Mouse (Mus musculus) embryonic facial prominence, embryonic 14.5 days (tissue): ENCODE results near the gene 4930519P11Rik. TPM values are rescaled to one million over a fixed set of nuclear protein-coding genes. Genes with fewer than 3 reads are reported as not detected.

Source experiments
- ATAC-seq: fragments of 200-750 bp; cut with Nextera tagmentation; 2 replicates; pipeline ENCODE4 v1.8.0; 2017; ENCODE audit warnings: low read depth, moderate number of reproducible peaks, moderate TSS enrichment
- DNase-seq: peaks from one replicate; pipeline ENCODE4 v3.0.0-alpha.2; 2015; ENCODE audit warnings: low spot score
- H3K27ac ChIP-seq: fragments of 300-500 bp; sonication (generic); replicated peaks from 2 replicates; pipeline ENCODE4 v1.5.1; 2014; ENCODE audit warnings: low read depth, mild to moderate bottlenecking, low read length, moderate library complexity
- H3K27me3 ChIP-seq: fragments of 300-500 bp; sonication (generic); replicated peaks from 2 replicates; pipeline ENCODE4 v1.6.1; 2014; ENCODE audit warnings: low read length; ENCODE audit not compliant: control insufficient read depth, insufficient read depth
- H3K36me3 ChIP-seq: fragments of 300-500 bp; sonication (generic); 2 replicates; pipeline ENCODE4 v1.6.1; 2014; ENCODE audit warnings: low read length, mixed read lengths; ENCODE audit not compliant: control insufficient read depth, insufficient read depth
- H3K4me1 ChIP-seq: fragments of 300-500 bp; sonication (generic); 2 replicates; pipeline ENCODE4 v1.6.1; 2014; ENCODE audit warnings: antibody characterized with exemption, low read length; ENCODE audit not compliant: control insufficient read depth, insufficient read depth
- H3K4me2 ChIP-seq: fragments of 300-500 bp; sonication (generic); 2 replicates; pipeline ENCODE4 v1.6.1; 2014; ENCODE audit warnings: low read depth, mild to moderate bottlenecking, low read length, moderate library complexity, mixed read lengths
- H3K4me3 ChIP-seq: fragments of 300-500 bp; sonication (generic); 2 replicates; pipeline ENCODE4 v1.5.1; 2014; ENCODE audit warnings: low read depth, mild to moderate bottlenecking, low read length
- H3K9ac ChIP-seq: fragments of 300-500 bp; sonication (generic); 2 replicates; pipeline ENCODE4 v1.6.1; 2014; ENCODE audit warnings: low read depth, mild to moderate bottlenecking, low read length, moderate library complexity, mixed read lengths
- H3K9me3 ChIP-seq: fragments of 300-500 bp; sonication (generic); 2 replicates; pipeline ENCODE4 v1.6.1; 2016; ENCODE audit warnings: low read length; ENCODE audit not compliant: control insufficient read depth
- WGBS: fragments of 180-500 bp; shearing (Covaris S2); extraction: QIAGEN DNeasy Blood & Tissue Kit; methylation state at CpG from one replicate; pipeline ENCODE4 v1.1.7; 2014; 5-methylcytosine and 5-hydroxymethylcytosine counted together
- polyA plus RNA-seq: library from polyadenylated mRNA; unstranded; fragments of >200 nt; fragmentation: Nextera tagmentation; extraction: Ambion mirVana; gene quantifications from 2 replicates; pipeline ENCODE4 v1.2.1, GENCODE M21; 2014

4930519P11Rik gene
- polyA plus RNA-seq, 1 experiment from 2014 or later = not detected

DNA sequence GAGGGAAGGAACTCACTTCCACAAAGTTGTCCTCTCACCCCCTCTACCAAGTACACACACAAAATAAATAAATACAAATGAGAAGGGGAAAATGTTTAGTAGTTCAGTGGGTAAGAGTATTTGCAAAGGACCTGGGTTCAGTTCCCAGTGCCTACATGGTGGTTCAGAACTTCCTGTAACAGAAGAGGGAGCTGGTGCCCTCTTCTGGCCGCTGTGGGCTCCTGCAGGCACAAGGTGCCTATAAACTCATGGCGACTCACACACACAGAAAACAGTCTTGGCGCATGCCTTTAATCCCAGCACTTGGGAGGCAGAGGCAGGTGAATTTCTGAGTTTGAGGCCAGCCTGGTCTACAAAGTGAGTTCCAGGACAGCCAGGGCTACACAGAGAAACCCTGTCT, 25.3 kb upstream of the 4930519P11Rik start:
- DNase-seq (no peak), ATAC-seq (no peak)
- H3K9ac ChIP-seq = no peak overlapping the region
- WGBS = 91% methylated on average over 3 of the region's 3 CpGs
- H3K36me3 ChIP-seq = peaks cover 48% of the 10 kb centered on the region
- H3K27me3 ChIP-seq = no peaks in the 10 kb centered on the region
- H3K9me3 ChIP-seq = peaks cover 5% of the 10 kb centered on the region; the same call in 1 of the 2 replicates
- H3K4me3 ChIP-seq = no peak overlapping the region
- H3K4me1 ChIP-seq = no peaks in the 10 kb centered on the region
- no peak overlapping the region for H3K27ac ChIP-seq
- H3K4me2 ChIP-seq = no peak overlapping the region

DNA sequence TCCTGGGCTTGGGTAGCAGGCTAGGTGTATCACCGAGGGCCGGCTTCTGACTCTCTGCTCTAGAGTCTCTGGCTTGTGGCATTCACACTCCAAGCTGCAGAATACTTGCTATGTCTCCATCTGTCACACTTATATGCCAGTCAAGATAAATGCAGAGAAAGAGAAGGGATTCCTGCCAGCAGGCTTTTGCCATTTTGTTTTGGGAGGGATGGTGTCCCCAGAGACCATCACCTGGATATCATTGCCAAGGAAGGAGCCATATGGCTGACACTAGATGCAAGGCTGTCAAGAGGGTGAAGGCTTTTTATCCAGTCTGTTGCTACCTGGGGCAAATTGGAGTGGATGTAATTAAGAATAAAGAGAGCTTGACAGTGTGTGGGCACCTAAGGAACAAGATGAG, 22.6 kb upstream of the 4930519P11Rik start:
- WGBS = 94% methylated on average over 2 of the region's 2 CpGs
- Histone ChIP-seq H3K4me2 (no peak overlapping the region), H3K27ac (no peak overlapping the region), H3K4me3 (no peak overlapping the region), H3K4me1 (no peaks in the 10 kb centered on the region), H3K27me3 (no peaks in the 10 kb centered on the region), H3K36me3 (peaks cover 40% of the 10 kb centered on the region), H3K9me3 (peaks cover 5% of the 10 kb centered on the region; the same call in 1 of the 2 replicates), H3K9ac (no peak overlapping the region)
- no peak for ATAC-seq
- no peak for DNase-seq

GRCm38 (mm10) chr2:154633876-154634644, 20.8 kb upstream of the 4930519P11Rik start:
- H3K27me3 ChIP-seq = no peaks in the 10 kb centered on the region
- no peak overlapping the region for H3K27ac ChIP-seq
- H3K4me3 ChIP-seq = no peak overlapping the region
- DNase-seq (no peak), ATAC-seq (no peak)
- peaks cover 5% of the 10 kb centered on the region; the same call in 1 of the 2 replicates for H3K9me3 ChIP-seq
- H3K9ac ChIP-seq = no peak overlapping the region
- H3K4me2 ChIP-seq = no peak overlapping the region
- 90% methylated on average over 9 of the region's 9 CpGs for WGBS
- H3K4me1 ChIP-seq = no peaks in the 10 kb centered on the region
- peaks cover 47% of the 10 kb centered on the region for H3K36me3 ChIP-seq

- 87% methylated on average over 5 of the region's 5 CpGs for WGBS
- H3K36me3 ChIP-seq = peaks cover 46% of the 10 kb centered on the region
These were observed 20.0 kb upstream of the 4930519P11Rik start for GRCm38 (mm10) chr2:154633039-154633742.

GRCm38 (mm10) chr2:154632203-154632780, 19.1 kb upstream of the 4930519P11Rik start:
- Histone ChIP-seq H3K27me3 (no peaks in the 10 kb centered on the region), H3K4me3 (no peak overlapping the region), H3K27ac (no peak overlapping the region), H3K36me3 (peaks cover 40% of the 10 kb centered on the region), H3K4me2 (no peak overlapping the region), H3K9ac (no peak overlapping the region), H3K9me3 (no peaks in the 10 kb centered on the region), H3K4me1 (no peaks in the 10 kb centered on the region)
- DNase-seq (no peak), ATAC-seq (no peak)
- WGBS = 89% methylated on average over 16 of the region's 16 CpGs

More at GRCm38 (mm10) chr2:154633039-154633742, 20.0 kb upstream of the 4930519P11Rik start:
- Histone ChIP-seq H3K4me2 (no peak overlapping the region), H3K9ac (no peak overlapping the region), H3K4me1 (no peaks in the 10 kb centered on the region), H3K9me3 (peaks cover 1% of the 10 kb centered on the region; the same call in 1 of the 2 replicates), H3K27me3 (no peaks in the 10 kb centered on the region), H3K27ac (no peak overlapping the region), H3K4me3 (no peak overlapping the region)
- DNase-seq (no peak), ATAC-seq (no peak)

DNA sequence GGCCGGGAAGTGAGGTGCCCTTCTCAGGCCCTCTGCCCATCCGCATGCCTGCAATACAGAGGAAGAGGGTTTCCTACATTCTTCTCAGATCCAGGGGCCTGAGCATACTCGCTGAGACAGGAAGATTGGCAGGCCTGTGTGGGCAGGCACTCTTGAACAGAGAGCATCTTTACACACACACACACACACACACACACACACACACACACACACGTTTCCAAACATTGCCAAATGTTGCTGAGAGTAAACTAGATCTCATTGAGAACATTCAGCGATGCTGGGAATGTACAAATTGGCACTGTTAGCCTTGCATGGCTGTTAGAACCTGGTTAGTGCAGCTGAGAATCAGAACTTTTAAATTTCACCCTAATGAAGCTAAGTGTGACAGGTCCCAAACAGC, 17.3 kb upstream of the 4930519P11Rik start:
- 64% methylated on average over 5 of the region's 5 CpGs for WGBS
- H3K4me1 ChIP-seq = no peaks in the 10 kb centered on the region
- no peak overlapping the region for H3K27ac ChIP-seq
- H3K27me3 ChIP-seq = no peaks in the 10 kb centered on the region
- no peak for ATAC-seq
- H3K9me3 ChIP-seq = no peaks in the 10 kb centered on the region
- H3K4me3 ChIP-seq = no peak overlapping the region
- no peak overlapping the region for H3K4me2 ChIP-seq
- no peak overlapping the region for H3K9ac ChIP-seq
- H3K36me3 ChIP-seq = peaks cover 39% of the 10 kb centered on the region
- no peak for DNase-seq

GRCm38 (mm10) chr2:154624137-154624536, 10.9 kb upstream of the 4930519P11Rik start:
- DNase-seq (no peak), ATAC-seq (no peak)
- no peaks in the 10 kb centered on the region for H3K4me1 ChIP-seq
- H3K9me3 ChIP-seq = no peaks in the 10 kb centered on the region
- no peaks in the 10 kb centered on the region for H3K27me3 ChIP-seq
- H3K4me2 ChIP-seq = no peak overlapping the region
- peaks cover 36% of the 10 kb centered on the region for H3K36me3 ChIP-seq
- H3K4me3 ChIP-seq = no peak overlapping the region
- no peak overlapping the region for H3K27ac ChIP-seq
- no peak overlapping the region for H3K9ac ChIP-seq

- DNase-seq (no peak), ATAC-seq (no peak)
- H3K9me3 ChIP-seq = no peaks in the 10 kb centered on the region
- peaks cover 27% of the 10 kb centered on the region for H3K36me3 ChIP-seq
- WGBS = 69% methylated on average over 5 of the region's 5 CpGs
- no peak overlapping the region for H3K27ac ChIP-seq
- H3K27me3 ChIP-seq = no peaks in the 10 kb centered on the region
- H3K4me3 ChIP-seq = no peak overlapping the region
- no peak overlapping the region for H3K4me2 ChIP-seq
- H3K4me1 ChIP-seq = no peaks in the 10 kb centered on the region
- H3K9ac ChIP-seq = no peak overlapping the region
These were observed 8.4 kb upstream of the 4930519P11Rik start for GRCm38 (mm10) chr2:154621684-154622083.
